Mouse (Mus musculus) kidney, postnatal 36 days (tissue): ENCODE data around the gene Smtnl1.

Experiments used
- DNase-seq, 2 experiments: peaks; one replicate each; pipeline ENCODE4 v3.0.0; 2021 to 2022; ENCODE audit warnings: mixed read lengths in 2 of 2

Gene Smtnl1

DNA sequence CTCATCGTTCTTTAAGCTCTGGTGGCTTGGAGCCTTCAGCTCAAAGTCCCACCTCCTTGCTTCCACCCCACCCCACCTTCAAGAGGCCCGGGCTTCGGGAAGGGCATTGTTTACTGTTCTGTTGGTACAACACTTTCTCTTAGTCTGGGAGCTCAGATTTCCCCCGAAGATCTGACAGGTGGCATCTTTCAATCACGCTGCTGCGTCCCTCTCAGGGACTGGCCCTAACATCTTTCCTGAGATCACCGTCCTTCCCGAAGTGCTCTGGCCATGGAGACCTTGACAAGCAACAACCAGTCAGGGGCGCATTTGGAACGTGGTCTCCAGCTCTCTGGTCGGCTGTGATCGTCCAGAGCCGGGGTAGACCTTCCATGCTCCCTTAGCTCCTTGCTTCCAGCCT, at the start of gene Smtnl1:
Gene Smtnl1, minus strand, starts transcription at position 101 of the 400 bp plus-strand sequence.
- no peak for DNase-seq

- DNase-seq: peak in 1 of 2 experiments; percentile 38
Measured at GRCm38 (mm10) chr2:84870623-84871160, 48.2 kb upstream of the Smtnl1 start.

DNA sequence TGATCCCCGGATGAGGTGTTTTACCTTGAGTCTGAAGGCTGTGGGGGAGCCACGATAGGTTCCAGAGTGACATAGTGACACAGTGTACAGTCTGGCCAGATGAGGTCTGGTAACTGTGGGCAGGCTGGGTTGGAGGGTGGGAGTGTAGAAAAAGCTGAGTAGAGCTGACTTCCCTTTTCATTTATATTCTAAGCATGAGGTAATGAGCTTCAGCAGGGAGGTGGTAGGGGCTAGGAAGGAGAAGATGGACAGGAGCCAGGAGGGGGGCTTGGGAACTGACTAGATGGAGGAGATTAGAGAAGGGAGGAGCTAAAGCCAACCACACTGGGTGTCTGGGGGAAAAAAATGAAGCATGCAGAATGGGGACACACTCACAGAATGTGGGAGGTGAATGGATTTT, 46.5 kb upstream of the Smtnl1 start:
- DNase-seq: no peak

- DNase-seq: peak; percentile 68 to 86
Measured at GRCm38 (mm10) chr2:84868521-84868943, 46.1 kb upstream of the Smtnl1 start.

- peak in 1 of 2 experiments; percentile 74 for DNase-seq
Measured at GRCm38 (mm10) chr2:84865616-84866571, 43.4 kb upstream of the Smtnl1 start.

- no peak for DNase-seq
Measured at GRCm38 (mm10) chr2:84862231-84862630, 39.8 kb upstream of the Smtnl1 start.

- DNase-seq: no peak
Measured at GRCm38 (mm10) chr2:84861430-84861829, 39.0 kb upstream of the Smtnl1 start.

- DNase-seq: no peak
Measured at GRCm38 (mm10) chr2:84859991-84860780, 37.7 kb upstream of the Smtnl1 start.

DNA sequence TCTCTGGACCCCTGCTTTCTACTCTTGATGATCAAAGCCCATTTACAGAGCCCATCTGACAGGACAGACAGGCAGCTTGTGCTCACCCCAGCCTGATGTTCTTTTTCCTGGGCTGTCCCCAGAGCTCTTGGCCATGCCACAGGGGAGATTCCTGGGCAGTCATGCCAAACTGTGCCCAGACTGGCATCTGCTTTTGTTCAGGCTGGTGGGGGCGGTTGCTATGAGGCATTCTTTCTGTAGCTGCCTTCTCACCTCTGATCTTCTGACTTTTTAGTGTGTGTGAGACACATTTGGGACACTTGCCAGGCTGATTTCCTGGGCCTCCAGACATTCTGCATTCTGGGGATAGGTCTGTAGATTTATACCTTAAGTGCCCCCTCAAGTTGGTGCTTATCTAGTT, 36.1 kb upstream of the Smtnl1 start:
- no peak for DNase-seq

DNA sequence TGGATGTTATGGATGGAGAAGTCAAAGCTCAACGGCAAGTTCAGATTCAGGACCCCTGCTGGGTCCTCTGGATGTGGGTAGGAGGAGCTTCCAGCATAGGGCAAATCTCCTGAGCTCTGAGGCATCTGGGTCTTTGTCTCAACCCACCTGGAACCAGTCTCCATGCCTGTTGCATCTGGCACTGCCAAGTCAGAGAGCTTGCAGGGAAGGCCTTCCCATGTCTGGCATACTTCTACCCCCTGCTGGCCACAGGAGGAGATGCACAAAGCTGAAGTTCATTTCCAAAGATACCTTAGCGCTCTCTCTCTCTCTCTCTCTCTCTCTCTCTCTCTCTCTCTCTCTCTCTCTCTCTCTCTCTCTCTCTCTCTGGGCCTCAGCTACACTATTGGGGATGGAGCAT, 33.3 kb upstream of the Smtnl1 start:
- DNase-seq: peak; percentile 73 to 77

DNA sequence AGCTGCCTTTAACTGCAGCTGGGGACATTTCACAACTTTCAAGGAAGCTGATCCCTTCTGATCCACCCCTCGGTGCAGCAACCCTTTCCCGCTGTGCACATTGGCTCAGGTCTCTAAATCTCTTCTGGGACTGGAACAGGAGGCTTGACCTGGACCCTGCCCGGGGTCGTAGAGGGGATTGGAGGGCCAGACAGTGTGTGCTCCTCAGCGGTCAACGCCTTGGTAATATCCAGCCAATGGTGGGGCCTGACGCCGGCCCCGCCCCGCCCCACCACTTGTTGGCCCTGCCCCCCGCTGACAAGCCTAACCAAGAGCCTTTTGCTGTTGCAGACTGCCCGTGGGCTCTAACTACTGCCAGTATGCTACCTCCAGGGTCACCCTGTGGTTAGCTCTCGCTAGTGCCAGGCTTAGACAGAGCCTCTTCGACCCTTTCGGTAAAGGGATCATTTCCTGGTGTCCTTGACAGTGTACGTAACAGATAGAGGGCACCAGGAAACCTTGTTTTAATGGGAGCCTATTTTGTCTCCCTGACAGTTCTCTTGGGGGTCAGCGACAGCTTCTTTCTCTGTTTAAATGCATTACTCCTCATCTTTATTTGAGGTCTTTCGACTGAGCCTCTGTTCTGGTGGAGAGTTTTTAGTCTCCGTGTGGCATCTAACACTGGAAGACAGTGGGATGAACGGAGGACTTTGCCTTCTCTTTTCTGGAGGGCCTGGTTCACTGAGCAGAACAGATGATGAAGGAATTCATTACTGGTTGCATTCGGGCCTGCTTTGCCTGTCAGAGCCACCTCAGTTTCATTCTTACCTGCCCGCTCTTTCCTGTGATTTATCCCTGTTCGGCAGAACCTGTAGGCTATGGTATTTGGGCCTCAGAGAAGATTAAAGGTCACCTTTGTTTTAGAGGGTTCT, 28.9 kb upstream of the Smtnl1 start:
- peak; percentile 85 to 86 for DNase-seq

DNA sequence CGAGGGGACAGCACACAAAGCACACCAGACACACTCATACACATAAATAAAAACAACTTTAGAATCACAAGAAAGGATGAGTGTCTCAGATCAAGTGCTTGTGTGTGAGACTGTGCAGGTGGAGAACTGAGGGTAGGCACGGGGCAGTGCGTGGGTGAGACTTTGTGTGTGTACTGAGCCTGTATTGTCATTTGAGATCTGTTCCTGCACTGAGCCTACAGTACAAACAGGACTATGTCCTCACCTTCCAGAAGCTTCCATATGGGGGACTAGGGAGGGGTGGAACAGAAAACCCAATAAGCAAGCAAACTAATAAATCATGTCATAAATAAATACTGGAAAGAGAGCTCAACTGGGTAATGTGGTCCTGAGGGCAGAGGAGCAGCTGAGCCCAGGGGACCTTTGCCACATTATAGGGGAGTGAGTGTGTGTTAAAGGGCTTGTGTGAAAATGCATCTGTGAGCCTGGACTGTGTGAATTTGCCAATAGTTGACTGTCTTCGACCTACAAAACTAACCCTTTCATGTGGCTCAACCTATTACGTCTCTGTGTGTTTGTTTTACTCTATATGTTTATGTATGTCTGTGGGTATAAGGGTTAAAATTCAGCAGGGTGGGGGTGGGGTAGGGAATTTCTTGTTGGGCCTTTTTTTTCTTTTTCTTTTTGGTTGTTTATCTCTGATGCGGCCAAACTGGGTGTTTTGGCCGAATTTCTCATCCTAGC, 28.1 kb upstream of the Smtnl1 start:
- no peak for DNase-seq

- DNase-seq: no peak
Measured at GRCm38 (mm10) chr2:84845226-84845625, 22.8 kb upstream of the Smtnl1 start.

GRCm38 (mm10) chr2:84843654-84844053, 21.2 kb upstream of the Smtnl1 start:
- peak in 1 of 2 experiments; percentile 29 for DNase-seq

GRCm38 (mm10) chr2:84841905-84842304, 19.5 kb upstream of the Smtnl1 start:
- DNase-seq: no peak

- no peak for DNase-seq
Measured at GRCm38 (mm10) chr2:84840748-84841563, 18.5 kb upstream of the Smtnl1 start.

DNA sequence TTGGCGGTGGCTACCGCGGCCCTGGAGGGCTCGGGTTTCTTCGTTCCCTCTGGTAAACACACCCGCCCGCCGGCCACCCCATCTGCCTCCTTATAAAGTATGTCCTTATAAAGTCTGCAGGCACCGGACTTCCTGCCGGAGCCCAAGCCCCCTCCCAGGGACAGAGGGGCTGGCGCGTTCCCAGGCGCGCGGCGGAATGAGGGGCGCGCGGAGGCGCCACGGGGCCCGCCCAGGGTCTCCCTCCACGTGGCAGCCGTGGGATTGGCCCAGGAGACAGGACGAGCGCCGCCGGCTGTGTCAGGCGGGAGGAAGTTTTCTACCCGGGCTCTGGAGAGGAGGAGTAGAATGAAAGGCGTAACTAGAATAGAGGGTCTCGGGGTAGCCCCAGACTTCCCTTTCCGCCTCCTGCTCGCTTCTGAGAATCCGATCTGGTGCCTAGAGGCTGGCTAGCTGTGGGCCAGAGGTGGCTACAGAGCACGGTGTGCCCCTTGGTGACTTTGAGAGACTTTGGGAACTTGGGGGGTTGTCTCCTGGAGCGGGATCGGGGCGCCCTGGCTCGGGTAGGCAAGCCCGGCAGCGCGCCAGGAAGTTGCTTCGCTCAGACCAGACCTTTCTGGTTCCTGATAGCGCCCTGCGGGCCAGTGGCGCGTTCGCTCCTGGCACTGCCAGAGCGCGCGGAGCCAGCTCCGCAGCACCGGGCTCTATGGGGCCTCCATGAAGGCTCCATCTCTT, 17.7 kb upstream of the Smtnl1 start:
- DNase-seq: peak; percentile 57 to 78

- DNase-seq: peak in 1 of 2 experiments; percentile 32
Measured at GRCm38 (mm10) chr2:84838993-84839980, 16.8 kb upstream of the Smtnl1 start.

GRCm38 (mm10) chr2:84838593-84838949, 16.1 kb upstream of the Smtnl1 start, which contains the start of gene Slc43a1:
Slc43a1 (plus strand) TSS chr2:84838850.
- DNase-seq: no peak
